Mouse (Mus musculus) kidney, embryonic 16.5 days (tissue): Measurements from ENCODE around the gene Scn5a. TPM values are rescaled to one million over a fixed set of nuclear protein-coding genes. Genes with fewer than 3 reads are reported as not detected.
A peak's percentile ranks its signal among the peaks of the same experiment; 100 is the strongest.

Experiments used
- ATAC-seq: fragments of 200-750 bp; cut with Nextera tagmentation; 2 replicates; pipeline ENCODE4 v1.8.0; 2017; ENCODE audit warnings: moderate TSS enrichment; ENCODE audit not compliant: low FRiP score, low TSS enrichment
- H3K27ac ChIP-seq: fragments of 300-500 bp; sonication (generic); 2 replicates; pipeline ENCODE4 v1.5.1; 2014; ENCODE audit warnings: low read length
- H3K27me3 ChIP-seq: fragments of 300-500 bp; sonication (generic); 2 replicates; pipeline ENCODE4 v1.6.1; 2014; ENCODE audit warnings: low read length, control low read depth, mixed read lengths; ENCODE audit not compliant: insufficient read depth
- H3K36me3 ChIP-seq: fragments of 300-500 bp; sonication (generic); 2 replicates; pipeline ENCODE4 v1.6.1; 2014; ENCODE audit warnings: low read length, control low read depth, mixed read lengths; ENCODE audit not compliant: insufficient read depth
- H3K4me1 ChIP-seq: fragments of 300-500 bp; sonication (generic); 2 replicates; pipeline ENCODE4 v1.6.1; 2014; ENCODE audit warnings: low read length, control low read depth, mixed read lengths; ENCODE audit not compliant: insufficient read depth
- H3K4me2 ChIP-seq: fragments of 300-500 bp; sonication (generic); replicated peaks from 2 replicates; pipeline ENCODE4 v1.6.1; 2014; ENCODE audit warnings: low read depth, low read length
- H3K4me3 ChIP-seq: fragments of 300-500 bp; sonication (generic); 2 replicates; pipeline ENCODE4 v1.5.1; 2014; ENCODE audit warnings: mild to moderate bottlenecking, low read length
- H3K9ac ChIP-seq: fragments of 300-500 bp; sonication (generic); replicated peaks from 2 replicates; pipeline ENCODE4 v1.6.1; 2014; ENCODE audit warnings: low read length
- H3K9me3 ChIP-seq: fragments of 300-500 bp; sonication (generic); 2 replicates; pipeline ENCODE4 v1.6.1; 2016; ENCODE audit warnings: low read length, control low read depth
- WGBS: fragments of 180-500 bp; shearing (Covaris S2); extraction: QIAGEN DNeasy Blood & Tissue Kit; methylation state at CpG from one replicate; pipeline ENCODE4 v1.1.7; 2014; 5-methylcytosine and 5-hydroxymethylcytosine counted together
- polyA plus RNA-seq: library from polyadenylated mRNA; unstranded; fragments of >200 nt; fragmentation: Nextera tagmentation; extraction: Ambion mirVana; gene quantifications from 2 replicates; pipeline ENCODE4 v1.2.1, GENCODE M21; 2015

Gene Scn5a
- polyA plus RNA-seq, 1 experiment from 2014 or later, result 0.25 TPM

DNA sequence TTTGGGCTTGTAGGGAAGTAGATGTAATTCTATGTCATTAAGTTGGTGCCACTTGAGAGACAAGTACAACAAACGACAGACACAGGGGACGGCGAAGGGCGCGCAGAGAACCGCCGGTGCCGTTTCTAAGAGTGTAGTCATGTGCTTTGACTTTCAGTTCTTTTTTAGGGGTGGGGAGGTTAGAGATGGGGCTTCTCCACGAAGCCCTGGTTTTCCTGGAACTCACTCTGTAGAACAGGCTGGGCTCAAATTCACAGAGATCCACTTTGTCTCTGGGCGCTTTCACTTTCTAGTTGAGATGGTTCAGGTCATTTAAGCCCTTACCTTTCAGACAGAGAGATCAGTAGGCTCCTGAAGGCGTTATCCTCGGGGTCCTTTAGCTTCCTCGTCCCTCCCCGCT is 122.8 kb downstream of the Scn5a start:
- ATAC-seq, result no peak
- Histone ChIP-seq H3K4me3 (no peak overlapping the region), H3K27ac (no peak overlapping the region), H3K4me2 (no peak overlapping the region), H3K9me3 (no peaks in the 10 kb centered on the region), H3K36me3 (peaks cover 24% of the 10 kb centered on the region; the same call in 1 of the 2 replicates), H3K27me3 (no peaks in the 10 kb centered on the region), H3K4me1 (no peaks in the 10 kb centered on the region), H3K9ac (no peak overlapping the region)
- 87% methylated on average over 14 of the region's 14 CpGs for WGBS

DNA sequence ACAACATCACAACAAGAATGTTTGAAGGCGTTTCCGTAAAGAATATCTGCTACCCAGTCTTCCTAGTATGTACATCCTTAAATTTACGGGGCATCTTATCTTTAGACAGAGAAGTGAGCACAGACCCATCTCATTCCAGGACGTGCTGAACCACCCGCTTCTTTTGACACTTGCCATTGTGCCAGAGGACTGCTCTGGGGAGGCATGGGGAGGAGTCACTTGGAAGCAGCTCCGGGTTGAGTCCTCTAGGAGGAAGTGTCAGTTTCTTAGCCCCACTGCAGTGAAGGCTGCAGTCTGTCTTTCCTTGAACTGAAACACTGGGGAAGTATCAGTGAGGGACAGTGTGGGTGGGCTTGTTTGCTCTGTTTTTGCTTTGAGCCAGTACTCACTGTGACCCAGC is 133.1 kb downstream of the Scn5a start:
- H3K4me1 ChIP-seq, result peaks cover 8% of the 10 kb centered on the region
- no peak for ATAC-seq
- H3K4me3 ChIP-seq, result peak overlapping the region; percentile 84
- WGBS, result 31% methylated on average over 6 of the region's 6 CpGs
- H3K36me3 ChIP-seq, result peaks cover 30% of the 10 kb centered on the region
- no peak overlapping the region for H3K27ac ChIP-seq
- peak overlapping the region; percentile 87 for H3K9ac ChIP-seq
- H3K27me3 ChIP-seq, result no peaks in the 10 kb centered on the region
- H3K4me2 ChIP-seq, result peak overlapping the region; percentile 55
- H3K9me3 ChIP-seq, result no peaks in the 10 kb centered on the region

- H3K36me3 ChIP-seq, result peaks cover 24% of the 10 kb centered on the region
- peak within 1 kb of the TSS; percentile 55 for H3K4me2 ChIP-seq
- H3K27ac ChIP-seq, result peak within 1 kb of the TSS; percentile 63
- no peaks in the 10 kb centered on the region for H3K27me3 ChIP-seq
- H3K9ac ChIP-seq, result peak within 1 kb of the TSS; percentile 87
- H3K9me3 ChIP-seq, result no peaks in the 10 kb centered on the region
- ATAC-seq, result peak; percentile 94
- peak within 1 kb of the TSS; percentile 84 for H3K4me3 ChIP-seq
- peaks cover 8% of the 10 kb centered on the region for H3K4me1 ChIP-seq
- WGBS, result 0% methylated on average over 52 of the region's 52 CpGs
These were observed 133.9 kb downstream of the Scn5a start, which contains the start of gene Exog for GRCm38 (mm10) chr9:119444738-119445429. Exog (plus strand) TSS chr9:119444943.

DNA sequence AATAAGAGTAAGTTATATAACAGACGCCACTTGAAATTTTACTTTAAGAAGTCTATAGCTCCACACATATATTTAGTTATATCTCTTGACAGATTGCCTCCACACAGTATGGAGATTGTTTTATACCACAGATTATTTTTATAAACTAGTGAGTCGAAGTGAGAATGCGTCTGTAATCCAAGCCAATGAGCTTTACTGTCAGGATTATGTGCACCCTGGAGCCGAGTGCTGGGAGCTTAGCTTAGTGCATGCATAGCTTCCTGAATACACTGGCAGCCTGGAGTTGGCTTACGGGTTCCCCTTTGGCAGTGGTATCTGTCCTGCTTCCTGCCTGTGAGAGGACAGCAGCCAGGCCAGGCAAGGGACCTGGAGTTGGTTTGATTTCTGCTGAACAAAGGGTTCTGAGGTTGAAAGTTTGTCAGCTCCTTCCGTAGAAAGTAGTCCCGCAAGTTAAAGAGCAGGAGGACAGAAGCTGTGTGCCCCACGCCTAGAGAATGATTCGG is 140.3 kb downstream of the Scn5a start:
- no peak overlapping the region for H3K4me2 ChIP-seq
- H3K4me1 ChIP-seq, result no peaks in the 10 kb centered on the region
- WGBS, result 91% methylated on average over 9 of the region's 9 CpGs
- ATAC-seq, result no peak
- no peak overlapping the region for H3K27ac ChIP-seq
- H3K4me3 ChIP-seq, result no peak overlapping the region
- H3K9me3 ChIP-seq, result no peaks in the 10 kb centered on the region
- peaks cover 23% of the 10 kb centered on the region for H3K36me3 ChIP-seq
- no peak overlapping the region for H3K9ac ChIP-seq
- H3K27me3 ChIP-seq, result no peaks in the 10 kb centered on the region

DNA sequence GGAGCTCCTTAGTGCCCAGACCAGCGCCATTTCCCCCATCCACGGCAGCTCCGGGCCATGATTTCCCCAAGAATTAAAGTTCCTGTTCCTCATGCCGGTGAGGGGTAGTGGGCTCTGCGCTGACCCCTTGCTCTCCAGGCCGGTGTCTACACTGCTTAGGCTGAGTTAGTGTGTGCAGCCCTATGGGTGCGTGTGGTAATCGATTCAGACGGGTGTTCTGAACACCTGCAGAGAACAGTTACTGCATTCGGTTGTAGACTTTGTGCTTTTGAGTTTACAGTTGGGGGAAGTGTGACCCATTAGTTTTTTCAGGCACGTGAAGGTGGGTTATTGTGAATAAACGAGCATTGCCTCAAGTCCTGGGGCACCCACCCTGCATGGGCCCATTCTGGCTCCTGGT is 140.8 kb downstream of the Scn5a start:
- Histone ChIP-seq H3K27me3 (no peaks in the 10 kb centered on the region), H3K4me2 (no peak overlapping the region), H3K4me3 (no peak overlapping the region), H3K9me3 (no peaks in the 10 kb centered on the region), H3K27ac (no peak overlapping the region), H3K9ac (no peak overlapping the region), H3K4me1 (no peaks in the 10 kb centered on the region), H3K36me3 (peaks cover 26% of the 10 kb centered on the region)
- ATAC-seq, result no peak
- WGBS, result 91% methylated on average over 12 of the region's 12 CpGs

GRCm38 (mm10) chr9:119435855-119436254 is 143.0 kb downstream of the Scn5a start:
- ATAC-seq, result no peak
- no peaks in the 10 kb centered on the region for H3K9me3 ChIP-seq
- no peak overlapping the region for H3K9ac ChIP-seq
- H3K4me3 ChIP-seq, result no peak overlapping the region
- H3K4me2 ChIP-seq, result no peak overlapping the region
- peaks cover 39% of the 10 kb centered on the region for H3K36me3 ChIP-seq
- 75% methylated on average over 2 of the region's 2 CpGs for WGBS
- H3K27me3 ChIP-seq, result no peaks in the 10 kb centered on the region
- no peaks in the 10 kb centered on the region for H3K4me1 ChIP-seq
- H3K27ac ChIP-seq, result no peak overlapping the region

Other genes starting within 250 kb of the Scn5a start
- gene Acaa1a, start 239.3 kb downstream of the Scn5a start, polyA plus RNA-seq, result 142 and 152 TPM in 2 replicates
- gene Myd88, start 237.6 kb downstream of the Scn5a start, polyA plus RNA-seq, result 30.0 and 30.9 TPM in 2 replicates
- gene Xylb, start 221.6 kb downstream of the Scn5a start, polyA plus RNA-seq, result 34.7 and 35.8 TPM in 2 replicates
- gene Slc22a14, start 213.5 kb downstream of the Scn5a start, polyA plus RNA-seq, result 0.08 and 0.12 TPM in 2 replicates
- 18.7 and 23.6 TPM in 2 replicates for gene Acvr2b, start 176.9 kb downstream of the Scn5a start, polyA plus RNA-seq
- gene Exog, start 134.1 kb downstream of the Scn5a start, polyA plus RNA-seq, result 24.8 and 27.9 TPM in 2 replicates
- gene Scn10a, start 140.3 kb upstream of the Scn5a start, polyA plus RNA-seq, result 0.02 TPM in 1 of 2 replicates, not detected in the other
- gene Scn11a, start 246.4 kb upstream of the Scn5a start, polyA plus RNA-seq, result 0.05 and 0.09 TPM in 2 replicates